Mouse (Mus musculus): ENCODE data around the gene Sema4f.

- no peak for TF ChIP-seq CTCF (IDR thresholded peaks at IDR 0.05; ENCODE audit: low read depth)
- no peak for TF ChIP-seq EP300 (IDR thresholded peaks at IDR 0.05; ENCODE audit: low read depth)
Measured at GRCm38 (mm10) chr6:82921426-82922224, 17.9 kb downstream of the Sema4f start.

Measured in liver, embryonic 14.5 days (tissue).